Mouse (Mus musculus) lung, postnatal 0 days (tissue): ENCODE data around the gene Trnt1.

Source experiments
- CTCF ChIP-seq: IDR thresholded peaks from 2 replicates; pipeline ENCODE4 v1.5.1; 2016; ENCODE audit warnings: antibody characterized with exemption, mild to moderate bottlenecking
- EP300 ChIP-seq: IDR thresholded peaks from 2 replicates; pipeline ENCODE4 v1.6.1; 2016; ENCODE audit warnings: antibody characterized with exemption, mild to moderate bottlenecking, control low read depth

DNA sequence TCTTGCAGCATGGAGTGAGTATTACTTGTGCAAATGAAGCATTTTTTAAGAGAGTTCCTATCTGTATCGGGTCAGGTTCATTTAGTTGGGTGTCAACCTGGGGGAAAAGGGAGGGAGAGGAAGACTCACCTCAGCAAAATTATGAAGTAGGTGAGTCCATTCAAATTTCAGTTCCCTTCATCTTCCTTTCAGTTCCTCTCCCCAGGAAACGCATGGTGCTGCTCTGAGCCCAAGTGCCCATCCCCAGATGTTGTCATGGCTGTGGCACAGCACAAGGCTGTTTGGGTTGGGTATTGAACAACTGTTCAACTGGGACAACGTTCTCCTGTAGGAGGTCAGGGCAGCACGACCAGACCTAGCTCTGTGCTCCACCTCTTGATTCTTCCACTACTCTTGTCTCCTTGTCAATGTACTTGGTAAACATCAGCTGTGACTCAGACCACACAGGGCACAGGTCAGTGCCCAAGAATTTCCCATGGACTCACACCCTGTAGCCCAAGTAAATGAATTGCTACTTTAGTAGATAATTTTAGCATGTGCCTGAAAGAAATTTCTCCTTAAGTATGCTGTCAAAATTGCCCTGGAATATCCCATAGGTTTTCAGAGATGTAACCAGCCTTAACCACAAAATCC is 39.1 kb upstream of the Trnt1 start:
- no peak for TF ChIP-seq CTCF
- no peak for TF ChIP-seq EP300
